Mouse (Mus musculus) left cerebral cortex, adult 18-20 months (tissue): ENCODE data around the gene Med12l. TPM values are rescaled to one million over a fixed set of nuclear protein-coding genes. Genes with fewer than 3 reads are reported as not detected.
"Not testable (repeated sequence)": the region's sequence is repeated elsewhere in the genome, so short reads cannot be mapped to it uniquely, and the experiment has no call there.

Experiments used
- DNase-seq, 2 experiments: peaks; one replicate each; pipeline ENCODE4 v3.0.0; 2021 to 2022; ENCODE audit warnings: low spot score in 2 of 2, mixed read lengths in 1 of 2
- total RNA-seq, 2 experiments: library from RNA; stranded (reverse); gene quantifications; 2 replicates each; pipeline ENCODE4 v1.2.3; 2021

Med12l gene
- total RNA-seq, 2 experiments from 2014 or later = 49.0 to 51.5 TPM

GRCm38 (mm10) chr3:59021236-59021635 is 15.6 kb downstream of the Med12l start:
- no peak for DNase-seq

GRCm38 (mm10) chr3:59022251-59022650 is 16.6 kb downstream of the Med12l start:
- no peak for DNase-seq

GRCm38 (mm10) chr3:59022971-59023370 is 17.3 kb downstream of the Med12l start:
- DNase-seq = no peak

GRCm38 (mm10) chr3:59024531-59025192 is 19.0 kb downstream of the Med12l start:
- no peak for DNase-seq

GRCm38 (mm10) chr3:59025193-59025535 is 19.5 kb downstream of the Med12l start:
- no peak for DNase-seq

GRCm38 (mm10) chr3:59028696-59029095 is 23.1 kb downstream of the Med12l start:
- no peak for DNase-seq

GRCm38 (mm10) chr3:59030986-59031385 is 25.4 kb downstream of the Med12l start:
- DNase-seq = no peak

- no peak for DNase-seq
Measured at GRCm38 (mm10) chr3:59041487-59041886, 35.9 kb downstream of the Med12l start.

GRCm38 (mm10) chr3:59054834-59055535 is 49.4 kb downstream of the Med12l start:
- DNase-seq = no peak

- peak; percentile 66 to 73 for DNase-seq
Measured at GRCm38 (mm10) chr3:59059022-59059541, 53.5 kb downstream of the Med12l start.

GRCm38 (mm10) chr3:59060131-59060530 is 54.5 kb downstream of the Med12l start:
- DNase-seq = no peak

- DNase-seq = no peak
Measured at GRCm38 (mm10) chr3:59062141-59062540, 56.5 kb downstream of the Med12l start.

GRCm38 (mm10) chr3:59063431-59063830 is 57.8 kb downstream of the Med12l start:
- DNase-seq = no peak

- DNase-seq = no peak
Measured at GRCm38 (mm10) chr3:59065937-59066336, 60.3 kb downstream of the Med12l start.

GRCm38 (mm10) chr3:59066558-59067294 is 61.1 kb downstream of the Med12l start:
- no peak for DNase-seq

GRCm38 (mm10) chr3:59069071-59069470 is 63.4 kb downstream of the Med12l start:
- not testable (repeated sequence) for DNase-seq

- no peak for DNase-seq
Measured at GRCm38 (mm10) chr3:59077278-59077677, 71.7 kb downstream of the Med12l start.

GRCm38 (mm10) chr3:59078585-59078984 is 73.0 kb downstream of the Med12l start:
- no peak for DNase-seq

GRCm38 (mm10) chr3:59079327-59079726 is 73.7 kb downstream of the Med12l start:
- peak in 1 of 2 experiments; percentile 48 for DNase-seq

GRCm38 (mm10) chr3:59080293-59080916 is 74.8 kb downstream of the Med12l start:
- no peak for DNase-seq

- no peak for DNase-seq
Measured at GRCm38 (mm10) chr3:59080919-59081318, 75.3 kb downstream of the Med12l start.
